Mouse (Mus musculus): ENCODE results near the gene 1600012H06Rik.

- TF ChIP-seq CTCF (IDR thresholded peaks at IDR 0.05; ENCODE audit: control insufficient read depth, insufficient read depth, low read length) (no peak), POLR2A (IDR thresholded peaks at IDR 0.05; ENCODE audit: borderline replicate concordance, control insufficient read depth, low read depth, low read length) (no peak)
Observed at GRCm38 (mm10) chr17:14914401-14914800, 28.6 kb upstream of the 1600012H06Rik start.
